Mouse (Mus musculus): ENCODE measurements around the gene Taf10. TPM values are rescaled to one million over a fixed set of nuclear protein-coding genes. Genes with fewer than 3 reads are reported as not detected.
A peak's percentile ranks its signal among the peaks of the same experiment; 100 is the strongest.

Taf10 gene
- polyA plus RNA-seq, 1 experiment = 146 TPM

- Histone ChIP-seq H3K27ac (ENCODE audit: insufficient read depth, low read length) (peak overlapping the region; percentile 79), H3K4me1 (ENCODE audit: control insufficient read depth, insufficient read depth, low read length) (peaks cover 16% of the 10 kb centered on the region), H3K4me3 (ENCODE audit: insufficient read depth, low read length) (no peak overlapping the region)
- TF ChIP-seq CTCF (IDR thresholded peaks at IDR 0.05; ENCODE audit: borderline replicate concordance, insufficient read depth, low read length) = no peak
- TF ChIP-seq POLR2A (IDR thresholded peaks at IDR 0.05; ENCODE audit: low read depth, low read length) = peak; percentile 60
Measured at GRCm38 (mm10) chr7:105777797-105778552, 33.8 kb upstream of the Taf10 start.

DNA sequence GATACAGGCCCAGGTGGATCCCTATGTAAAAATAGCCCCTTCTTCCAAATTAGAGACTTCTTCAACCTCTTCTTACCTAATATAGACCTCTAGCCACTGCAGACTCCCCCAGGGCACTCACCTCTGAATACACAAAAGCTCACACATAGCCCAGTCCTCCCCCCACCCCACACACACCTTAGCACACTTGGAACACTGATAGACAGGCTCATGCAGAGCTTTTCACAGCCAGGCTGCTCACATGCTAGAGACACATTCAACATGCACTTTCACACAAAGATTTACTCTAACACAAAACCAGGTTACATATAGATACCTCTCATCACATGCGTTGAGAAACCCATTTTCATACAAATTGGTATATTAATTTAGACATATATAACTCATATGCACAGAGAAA is 33.2 kb upstream of the Taf10 start:
- Histone ChIP-seq H3K27ac (ENCODE audit: insufficient read depth, low read length) (peak overlapping the region; percentile 79), H3K4me3 (ENCODE audit: insufficient read depth, low read length) (no peak overlapping the region), H3K4me1 (ENCODE audit: control insufficient read depth, insufficient read depth, low read length) (peaks cover 13% of the 10 kb centered on the region)
- TF ChIP-seq POLR2A (IDR thresholded peaks at IDR 0.05; ENCODE audit: low read depth, low read length) (no peak), CTCF (IDR thresholded peaks at IDR 0.05; ENCODE audit: borderline replicate concordance, insufficient read depth, low read length) (no peak)

- Histone ChIP-seq H3K4me3 (ENCODE audit: insufficient read depth, low read length) (no peak overlapping the region), H3K4me1 (ENCODE audit: control insufficient read depth, insufficient read depth, low read length) (peaks cover 13% of the 10 kb centered on the region), H3K27ac (ENCODE audit: insufficient read depth, low read length) (no peak overlapping the region)
- TF ChIP-seq CTCF (IDR thresholded peaks at IDR 0.05; ENCODE audit: borderline replicate concordance, insufficient read depth, low read length) (no peak), POLR2A (IDR thresholded peaks at IDR 0.05; ENCODE audit: low read depth, low read length) (no peak)
Measured at GRCm38 (mm10) chr7:105776026-105776425, 31.9 kb upstream of the Taf10 start.

DNA sequence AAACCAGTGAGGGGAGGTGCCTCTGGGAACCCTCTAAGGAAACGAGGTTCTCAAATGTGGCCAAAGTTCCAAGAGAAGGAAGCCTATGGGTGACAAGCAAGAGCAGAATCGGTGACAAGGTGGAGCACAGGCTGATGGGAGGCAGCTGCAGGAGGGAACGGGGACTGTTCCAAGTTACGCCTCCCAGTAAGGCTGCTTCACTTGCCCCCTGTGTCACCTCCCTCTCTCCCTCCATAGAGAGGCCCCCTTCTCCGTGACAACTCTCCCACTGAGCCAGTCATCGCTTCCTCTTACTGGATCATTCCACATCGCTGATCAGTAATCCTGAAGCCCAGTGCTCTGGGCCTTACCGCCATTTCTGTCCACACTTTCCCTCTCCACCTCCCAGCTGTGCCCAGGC is 30.5 kb upstream of the Taf10 start:
- no peak overlapping the region for H3K4me3 ChIP-seq (ENCODE audit: insufficient read depth, low read length)
- no peak overlapping the region for H3K27ac ChIP-seq (ENCODE audit: insufficient read depth, low read length)
- no peak for TF ChIP-seq CTCF (IDR thresholded peaks at IDR 0.05; ENCODE audit: borderline replicate concordance, insufficient read depth, low read length)
- no peak for TF ChIP-seq POLR2A (IDR thresholded peaks at IDR 0.05; ENCODE audit: low read depth, low read length)
- peaks cover 13% of the 10 kb centered on the region for H3K4me1 ChIP-seq (ENCODE audit: control insufficient read depth, insufficient read depth, low read length)

- no peak overlapping the region for H3K4me3 ChIP-seq (ENCODE audit: insufficient read depth, low read length)
- TF ChIP-seq CTCF (IDR thresholded peaks at IDR 0.05; ENCODE audit: borderline replicate concordance, insufficient read depth, low read length) (no peak), POLR2A (IDR thresholded peaks at IDR 0.05; ENCODE audit: low read depth, low read length) (no peak)
- no peak overlapping the region for H3K27ac ChIP-seq (ENCODE audit: insufficient read depth, low read length)
- H3K4me1 ChIP-seq (ENCODE audit: control insufficient read depth, insufficient read depth, low read length) = peaks cover 3% of the 10 kb centered on the region
Measured at GRCm38 (mm10) chr7:105773041-105773440, 28.9 kb upstream of the Taf10 start.

DNA sequence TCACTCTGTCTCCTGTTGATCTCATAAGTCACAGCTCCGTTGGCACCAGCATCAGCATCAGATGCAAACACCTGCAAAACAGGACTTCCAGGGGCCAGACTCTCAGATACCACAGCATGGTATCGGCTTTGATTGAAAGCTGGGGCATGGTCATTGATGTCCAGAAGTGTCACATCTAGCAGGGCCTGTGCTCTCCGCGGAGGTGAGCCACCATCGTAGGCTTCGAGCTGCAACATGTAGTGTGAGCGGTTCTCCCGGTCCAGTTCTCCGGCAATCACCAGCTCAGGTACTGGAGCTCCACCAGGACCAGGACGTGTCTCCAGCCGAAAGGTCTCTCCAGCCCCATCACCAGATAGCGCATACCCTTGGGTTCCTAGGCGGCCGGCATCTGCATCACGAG is 28.2 kb upstream of the Taf10 start:
- no peak overlapping the region for H3K27ac ChIP-seq (ENCODE audit: insufficient read depth, low read length)
- peaks cover 2% of the 10 kb centered on the region for H3K4me1 ChIP-seq (ENCODE audit: control insufficient read depth, insufficient read depth, low read length)
- TF ChIP-seq CTCF (IDR thresholded peaks at IDR 0.05; ENCODE audit: borderline replicate concordance, insufficient read depth, low read length) (no peak), POLR2A (IDR thresholded peaks at IDR 0.05; ENCODE audit: low read depth, low read length) (no peak)
- H3K4me3 ChIP-seq (ENCODE audit: insufficient read depth, low read length) = no peak overlapping the region

DNA sequence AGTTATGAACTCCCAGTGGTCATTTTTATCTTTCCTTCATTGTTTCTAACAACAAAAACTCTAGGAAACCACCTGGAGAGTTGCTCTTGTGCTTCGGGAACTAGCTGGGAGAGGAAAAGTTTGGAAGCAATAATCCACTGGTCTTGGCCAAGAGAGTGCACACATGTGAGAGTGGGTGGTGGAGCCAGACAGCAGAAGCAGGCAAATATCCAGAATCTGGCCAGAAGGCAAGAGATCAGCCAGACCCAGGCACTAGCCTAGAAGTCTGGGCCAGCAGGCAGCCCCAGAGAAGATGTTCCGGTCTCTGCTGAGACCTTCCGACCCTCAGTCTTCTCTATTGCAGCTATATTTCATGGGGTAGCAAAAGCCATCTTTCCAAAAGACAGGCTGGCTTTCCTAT is 25.8 kb upstream of the Taf10 start:
- no peak for TF ChIP-seq POLR2A (IDR thresholded peaks at IDR 0.05; ENCODE audit: low read depth, low read length)
- TF ChIP-seq CTCF (IDR thresholded peaks at IDR 0.05; ENCODE audit: borderline replicate concordance, insufficient read depth, low read length) = no peak
- Histone ChIP-seq H3K4me3 (ENCODE audit: insufficient read depth, low read length) (no peak overlapping the region), H3K27ac (ENCODE audit: insufficient read depth, low read length) (no peak overlapping the region), H3K4me1 (ENCODE audit: control insufficient read depth, insufficient read depth, low read length) (no peaks in the 10 kb centered on the region; the same call in 1 of the 2 replicates)

DNA sequence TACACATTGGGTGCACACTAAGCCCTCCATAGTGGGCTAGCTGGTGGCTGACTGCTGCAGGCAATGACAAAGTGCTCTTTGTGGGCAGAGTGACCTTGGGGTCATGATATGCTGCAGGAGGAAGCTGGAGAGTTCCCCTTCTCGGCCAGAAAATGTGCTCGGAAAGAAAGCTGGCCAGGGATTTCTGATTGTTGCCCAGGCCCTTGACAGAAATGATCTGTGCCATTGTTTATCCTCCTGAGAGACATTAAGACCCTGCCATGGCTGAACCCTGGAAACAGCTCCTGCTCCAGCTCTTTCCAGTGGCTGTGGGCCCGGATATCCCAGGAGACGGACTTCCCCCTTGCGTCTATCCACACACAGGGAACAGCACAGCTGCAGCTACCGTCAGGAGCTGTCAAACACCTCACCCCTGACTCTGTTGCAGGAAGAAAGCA is 23.6 kb upstream of the Taf10 start:
- Histone ChIP-seq H3K4me1 (ENCODE audit: control insufficient read depth, insufficient read depth, low read length) (no peaks in the 10 kb centered on the region; the same call in 1 of the 2 replicates), H3K27ac (ENCODE audit: insufficient read depth, low read length) (no peak overlapping the region), H3K4me3 (ENCODE audit: insufficient read depth, low read length) (no peak overlapping the region)
- no peak for TF ChIP-seq POLR2A (IDR thresholded peaks at IDR 0.05; ENCODE audit: low read depth, low read length)

DNA sequence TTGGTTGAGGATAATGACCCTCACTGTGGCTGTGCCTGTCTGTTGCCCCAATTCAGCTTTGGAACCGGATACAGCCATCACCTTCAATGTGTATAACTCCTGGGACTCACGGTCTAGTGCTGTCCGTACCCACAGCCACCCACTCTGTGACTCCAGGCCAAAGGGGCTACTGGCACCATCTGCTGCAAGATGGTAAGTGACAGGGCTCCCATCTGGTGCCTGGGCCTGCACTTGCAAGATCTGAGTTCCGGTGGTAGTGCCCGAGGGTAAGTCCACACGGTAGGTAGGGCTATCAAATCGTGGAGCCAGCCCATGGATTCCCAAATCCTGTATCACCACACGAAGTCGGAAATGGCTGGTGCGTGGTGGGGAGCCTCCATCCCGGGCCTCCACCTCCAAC is 20.2 kb upstream of the Taf10 start:
- TF ChIP-seq POLR2A (IDR thresholded peaks at IDR 0.05; ENCODE audit: low read depth, low read length) (no peak), CTCF (IDR thresholded peaks at IDR 0.05; ENCODE audit: borderline replicate concordance, insufficient read depth, low read length) (no peak)
- Histone ChIP-seq H3K4me1 (ENCODE audit: control insufficient read depth, insufficient read depth, low read length) (no peaks in the 10 kb centered on the region; the same call in 1 of the 2 replicates), H3K27ac (ENCODE audit: insufficient read depth, low read length) (no peak overlapping the region), H3K4me3 (ENCODE audit: insufficient read depth, low read length) (no peak overlapping the region)

GRCm38 (mm10) chr7:105762517-105763270 is 18.5 kb upstream of the Taf10 start:
- Histone ChIP-seq H3K4me3 (ENCODE audit: insufficient read depth, low read length) (no peak overlapping the region), H3K4me1 (ENCODE audit: control insufficient read depth, insufficient read depth, low read length) (no peaks in the 10 kb centered on the region), H3K27ac (ENCODE audit: insufficient read depth, low read length) (no peak overlapping the region)
- TF ChIP-seq POLR2A (IDR thresholded peaks at IDR 0.05; ENCODE audit: low read depth, low read length) (no peak), CTCF (IDR thresholded peaks at IDR 0.05; ENCODE audit: borderline replicate concordance, insufficient read depth, low read length) (no peak)

Data from embryonic fibroblast, embryonic 13.5 days (primary cell).